Mouse (Mus musculus) forebrain, embryonic 13.5 days (tissue): ENCODE measurements around the gene Rab3gap2. TPM values are rescaled to one million over a fixed set of nuclear protein-coding genes. Genes with fewer than 3 reads are reported as not detected.

Experiments
- ATAC-seq: fragments of 200-750 bp; cut with Nextera tagmentation; 2 replicates; pipeline ENCODE4 v1.8.0; 2017
- H3K27ac ChIP-seq: fragments of 300-500 bp; sonication (generic); 2 replicates; pipeline ENCODE4 v1.5.1; 2015; ENCODE audit warnings: inconsistent platforms, mild to moderate bottlenecking, moderate library complexity
- H3K27me3 ChIP-seq: fragments of 300-500 bp; sonication (generic); 2 replicates; pipeline ENCODE4 v1.6.1; 2015; ENCODE audit warnings: mild to moderate bottlenecking, inconsistent platforms
- H3K36me3 ChIP-seq: fragments of 300-500 bp; sonication (generic); 2 replicates; pipeline ENCODE4 v1.6.1; 2015; ENCODE audit warnings: mild to moderate bottlenecking, inconsistent platforms; ENCODE audit not compliant: poor library complexity, severe bottlenecking
- H3K4me1 ChIP-seq: fragments of 300-500 bp; sonication (generic); 2 replicates; pipeline ENCODE4 v1.6.1; 2015; ENCODE audit warnings: inconsistent platforms
- H3K4me2 ChIP-seq: fragments of 300-500 bp; sonication (generic); 2 replicates; pipeline ENCODE4 v1.6.1; 2015; ENCODE audit warnings: inconsistent platforms, mild to moderate bottlenecking, moderate library complexity
- H3K4me3 ChIP-seq: fragments of 300-500 bp; sonication (generic); 2 replicates; pipeline ENCODE4 v1.5.1; 2015; ENCODE audit warnings: mild to moderate bottlenecking, inconsistent platforms
- H3K9ac ChIP-seq: fragments of 300-500 bp; sonication (generic); 2 replicates; pipeline ENCODE4 v1.6.1; 2015; ENCODE audit warnings: mild to moderate bottlenecking, inconsistent platforms
- H3K9me3 ChIP-seq: fragments of 300-500 bp; sonication (generic); replicated peaks from 2 replicates; pipeline ENCODE4 v1.6.1; 2016; ENCODE audit warnings: inconsistent platforms
- WGBS: fragments of 180-500 bp; shearing (Covaris S2); methylation state at CpG from one replicate; pipeline ENCODE4 v1.1.7; 2015; 5-methylcytosine and 5-hydroxymethylcytosine counted together
- polyA plus RNA-seq: library from polyadenylated mRNA; unstranded; fragments of >200 nt; fragmentation: Nextera tagmentation; extraction: Ambion mirVana; gene quantifications from 2 replicates; pipeline ENCODE4 v1.2.1, GENCODE M21; 2015

Rab3gap2 gene
- polyA plus RNA-seq, 1 experiment from 2014 or later: 19.3 TPM

DNA sequence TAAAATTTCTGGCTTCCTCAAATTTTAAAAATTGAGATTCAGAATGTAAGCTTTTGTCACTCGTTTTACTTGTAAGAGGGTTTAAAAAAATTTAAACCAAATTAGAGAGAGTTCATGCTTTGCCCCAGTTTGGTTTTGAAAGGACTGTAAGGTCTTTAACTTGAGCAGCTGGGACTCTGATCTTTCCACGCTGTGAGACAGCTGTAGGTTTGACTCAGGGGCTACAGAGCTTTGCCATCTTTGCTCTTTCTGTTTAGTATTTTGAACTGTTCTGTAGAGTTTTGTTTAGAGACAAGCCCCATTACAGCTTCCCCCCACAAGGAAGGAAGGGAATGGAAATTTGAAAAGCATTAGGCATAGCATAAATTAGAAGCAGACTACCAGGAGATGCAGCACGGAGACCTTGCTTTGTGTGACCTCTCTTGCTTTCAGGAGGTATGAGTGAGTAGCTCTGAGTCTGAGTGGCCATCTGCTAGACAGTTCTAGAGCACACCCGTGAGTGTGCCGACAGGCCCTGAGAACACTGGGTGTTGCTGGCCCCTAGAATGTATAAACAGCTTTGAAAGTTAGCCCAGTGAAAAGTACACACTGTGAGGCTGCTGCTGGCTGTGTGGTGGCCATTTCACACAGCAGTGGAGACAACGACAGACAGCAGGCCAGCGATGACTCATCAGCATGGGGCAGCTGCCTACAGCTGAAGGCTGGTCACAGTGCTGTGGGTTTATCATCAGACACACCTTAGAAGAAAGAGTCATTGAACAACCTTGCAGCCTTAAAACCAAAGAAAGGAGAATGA is 25.7 kb downstream of the Rab3gap2 start:
- peaks cover 21% of the 10 kb centered on the region for H3K36me3 ChIP-seq
- no peak for ATAC-seq
- no peak overlapping the region for H3K9ac ChIP-seq
- H3K27me3 ChIP-seq: no peaks in the 10 kb centered on the region
- 73% methylated on average over 7 of the region's 7 CpGs for WGBS
- H3K4me2 ChIP-seq: no peak overlapping the region
- no peaks in the 10 kb centered on the region for H3K9me3 ChIP-seq
- H3K27ac ChIP-seq: no peak overlapping the region
- no peaks in the 10 kb centered on the region for H3K4me1 ChIP-seq
- no peak overlapping the region for H3K4me3 ChIP-seq

DNA sequence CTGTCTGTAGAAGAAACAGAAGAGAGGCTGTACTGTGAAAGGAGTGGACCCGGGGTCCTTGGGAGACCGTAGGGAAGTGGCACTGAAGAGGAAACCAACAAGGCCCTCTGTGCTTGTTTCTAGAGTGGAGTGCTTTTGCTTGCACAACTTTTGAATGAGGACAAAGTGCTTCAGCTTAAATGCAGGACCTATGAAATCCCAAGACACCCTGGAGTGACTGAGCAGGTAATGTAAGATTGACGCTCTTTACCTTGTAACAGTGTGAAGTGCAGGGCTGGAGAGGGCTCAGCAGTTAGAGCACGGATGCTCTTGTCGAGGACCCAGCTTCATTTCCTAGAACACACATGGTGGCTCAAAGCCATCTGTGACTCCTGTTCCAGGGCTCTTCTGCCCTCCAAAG is 31.9 kb downstream of the Rab3gap2 start:
- H3K27me3 ChIP-seq: no peaks in the 10 kb centered on the region
- no peak overlapping the region for H3K27ac ChIP-seq
- no peak overlapping the region for H3K9ac ChIP-seq
- H3K4me3 ChIP-seq: no peak overlapping the region
- H3K4me1 ChIP-seq: no peaks in the 10 kb centered on the region
- peaks cover 45% of the 10 kb centered on the region for H3K36me3 ChIP-seq
- ATAC-seq: no peak
- 93% methylated on average over 5 of the region's 5 CpGs for WGBS
- no peaks in the 10 kb centered on the region for H3K9me3 ChIP-seq
- no peak overlapping the region for H3K4me2 ChIP-seq

DNA sequence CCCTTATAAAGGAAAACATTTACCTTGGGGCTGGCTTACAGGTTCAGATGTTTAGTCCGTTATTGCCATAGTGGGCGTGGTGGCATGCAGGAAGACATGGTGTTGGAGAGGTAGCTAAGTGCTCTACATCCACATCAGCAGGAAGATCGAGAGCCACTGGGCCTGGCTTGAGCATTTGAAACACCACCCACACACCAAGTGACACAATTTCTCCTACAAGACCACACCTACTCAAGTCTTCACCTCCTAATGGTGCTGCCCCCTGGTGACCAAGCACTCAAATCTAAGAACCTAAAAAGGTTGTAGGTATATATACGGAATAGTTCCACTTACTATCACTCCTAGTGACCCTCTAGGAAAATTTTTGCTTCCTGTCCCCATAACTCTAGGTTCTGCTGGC is 32.6 kb downstream of the Rab3gap2 start:
- H3K4me3 ChIP-seq: no peak overlapping the region
- no peak overlapping the region for H3K27ac ChIP-seq
- no peaks in the 10 kb centered on the region for H3K9me3 ChIP-seq
- H3K27me3 ChIP-seq: no peaks in the 10 kb centered on the region
- H3K4me2 ChIP-seq: no peak overlapping the region
- ATAC-seq: no peak
- 89% methylated on average over 4 of the region's 4 CpGs for WGBS
- H3K36me3 ChIP-seq: peaks cover 51% of the 10 kb centered on the region
- H3K4me1 ChIP-seq: no peaks in the 10 kb centered on the region
- H3K9ac ChIP-seq: no peak overlapping the region

DNA sequence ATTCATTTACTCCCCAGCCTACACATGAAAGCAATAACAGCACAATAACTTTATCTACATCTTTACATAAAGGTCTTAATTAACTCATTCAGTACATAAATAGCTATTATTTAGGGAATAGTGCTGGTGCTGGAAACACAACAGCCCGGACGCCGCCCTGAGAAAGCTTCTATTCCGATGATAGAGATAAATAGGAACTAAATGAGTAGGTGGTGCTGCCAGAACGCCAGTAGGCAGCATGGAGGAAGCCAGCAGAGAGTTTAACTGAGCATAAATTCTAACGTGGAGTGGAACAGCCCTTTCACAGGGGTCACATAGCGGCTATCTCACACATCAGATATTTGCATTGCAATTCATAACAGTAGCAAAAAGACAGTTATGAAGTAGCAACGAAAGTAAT is 39.1 kb downstream of the Rab3gap2 start:
- Histone ChIP-seq H3K27me3 (no peaks in the 10 kb centered on the region), H3K27ac (no peak overlapping the region), H3K4me2 (no peak overlapping the region), H3K36me3 (peaks cover 73% of the 10 kb centered on the region), H3K9me3 (no peaks in the 10 kb centered on the region), H3K4me1 (0 out of 2 replicates have a peak, but pooled peaks cover 8% of the 10 kb centered on the region), H3K4me3 (no peak overlapping the region), H3K9ac (no peak overlapping the region)
- 51% methylated on average over 8 of the region's 8 CpGs for WGBS
- ATAC-seq: no peak

DNA sequence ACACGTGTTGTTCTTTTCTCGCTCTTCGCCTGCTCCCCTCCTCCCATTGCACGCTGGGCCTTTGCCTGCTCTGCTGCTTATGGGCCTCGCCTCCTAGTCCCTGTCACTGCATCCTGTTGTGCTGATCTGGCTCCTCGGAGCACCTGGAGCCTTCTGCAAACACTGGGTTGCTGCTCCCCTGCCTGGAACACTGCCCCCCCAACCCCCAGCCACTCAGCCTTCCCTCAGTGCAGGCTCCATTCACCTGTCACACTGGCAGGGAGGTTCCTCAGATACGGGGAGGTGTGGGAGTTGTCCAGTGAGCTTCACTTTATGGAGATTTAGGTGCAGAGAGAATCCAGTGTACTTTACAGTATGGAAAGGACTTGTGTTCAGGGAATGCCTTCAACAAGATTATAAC is 41.5 kb downstream of the Rab3gap2 start:
- Histone ChIP-seq H3K9ac (no peak overlapping the region), H3K27ac (no peak overlapping the region), H3K4me1 (0 out of 2 replicates have a peak, but pooled peaks cover 8% of the 10 kb centered on the region), H3K4me3 (no peak overlapping the region), H3K9me3 (no peaks in the 10 kb centered on the region), H3K27me3 (no peaks in the 10 kb centered on the region), H3K4me2 (no peak overlapping the region), H3K36me3 (peaks cover 79% of the 10 kb centered on the region)
- no peak for ATAC-seq
- WGBS: 79% methylated on average over 7 of the region's 7 CpGs

DNA sequence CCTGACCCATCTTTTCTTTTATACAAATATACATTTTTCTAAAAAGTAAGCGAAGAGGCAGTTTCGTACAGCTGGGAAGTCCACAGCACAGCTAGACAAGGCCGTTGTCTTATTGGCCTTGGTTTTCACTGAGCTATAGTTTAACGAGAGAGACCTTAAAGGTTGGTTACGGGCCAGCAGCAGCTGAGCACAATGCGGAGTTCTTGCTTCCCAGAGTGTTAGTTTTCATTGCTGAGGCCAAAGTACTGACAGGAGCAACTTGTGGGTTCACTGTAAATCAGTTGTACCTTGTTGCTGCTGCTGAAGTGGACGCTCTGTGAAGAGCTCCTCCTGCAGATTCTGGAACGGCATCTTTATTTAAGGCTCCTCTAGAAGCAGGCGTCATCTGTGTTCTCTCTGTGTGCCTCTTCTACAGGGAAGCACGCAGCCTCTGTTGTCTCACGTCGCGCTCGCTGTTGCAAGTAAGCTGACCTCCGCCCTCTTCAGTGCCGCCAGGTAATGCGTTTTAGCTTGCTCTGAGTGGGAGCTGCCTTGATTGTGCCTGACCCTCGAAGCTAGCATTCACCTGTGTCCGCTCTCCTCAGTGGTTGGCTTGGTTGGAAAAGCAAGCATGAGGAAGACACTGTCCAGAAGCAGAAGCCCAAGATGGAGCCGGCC is 43.6 kb downstream of the Rab3gap2 start:
- peaks cover 80% of the 10 kb centered on the region for H3K36me3 ChIP-seq
- 90% methylated on average over 20 of the region's 20 CpGs for WGBS
- no peak overlapping the region for H3K9ac ChIP-seq

DNA sequence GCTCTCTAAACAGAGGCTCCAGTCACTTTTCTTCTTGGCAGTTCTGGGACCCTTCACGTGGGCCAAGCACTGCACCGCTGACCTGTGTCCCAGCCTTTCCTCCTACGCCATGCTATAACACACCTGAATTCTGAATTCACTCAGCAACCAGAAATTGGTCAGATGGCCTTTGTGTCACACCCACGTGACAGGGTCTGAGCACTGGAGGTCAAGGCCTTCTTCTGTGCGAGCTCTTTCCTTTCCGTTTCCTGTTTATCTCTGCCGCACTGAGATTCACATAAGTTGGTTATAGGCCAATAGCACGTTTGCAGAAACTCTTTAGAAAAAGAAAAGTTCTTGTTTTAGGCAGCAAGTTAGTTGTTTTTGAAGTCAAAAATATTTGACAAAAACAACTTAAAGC is 44.8 kb downstream of the Rab3gap2 start:
- Histone ChIP-seq H3K4me1 (peaks cover 22% of the 10 kb centered on the region), H3K4me2 (no peak overlapping the region), H3K9me3 (no peaks in the 10 kb centered on the region), H3K27ac (no peak overlapping the region), H3K9ac (no peak overlapping the region), H3K4me3 (no peak overlapping the region), H3K36me3 (peaks cover 78% of the 10 kb centered on the region), H3K27me3 (no peaks in the 10 kb centered on the region)
- WGBS: 92% methylated on average over 8 of the region's 8 CpGs
- no peak for ATAC-seq

More for the DNA sequence above, 43.6 kb downstream of the Rab3gap2 start:
- Histone ChIP-seq H3K4me3 (no peak overlapping the region), H3K27ac (no peak overlapping the region), H3K4me2 (no peak overlapping the region), H3K4me1 (peaks cover 20% of the 10 kb centered on the region), H3K9me3 (no peaks in the 10 kb centered on the region), H3K27me3 (no peaks in the 10 kb centered on the region)
- ATAC-seq: no peak

DNA sequence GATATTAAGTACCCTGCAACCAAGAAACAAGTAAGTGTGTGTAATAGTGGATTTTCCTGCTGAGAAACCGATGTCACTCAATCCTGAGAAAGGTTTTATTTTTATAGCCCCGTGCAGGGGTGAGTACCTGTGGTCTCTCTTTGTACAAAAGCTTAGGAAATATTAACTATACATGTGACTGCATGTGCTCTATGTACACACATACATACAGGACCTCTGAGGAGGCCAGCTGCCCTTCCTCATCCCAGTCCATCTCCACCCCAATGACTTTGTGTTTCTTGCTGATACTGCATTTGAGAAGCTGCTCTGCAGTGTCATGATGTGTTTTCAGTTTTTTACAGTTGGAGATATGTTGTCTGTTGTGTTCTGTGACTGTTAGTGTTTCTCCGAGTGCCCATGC is 48.4 kb downstream of the Rab3gap2 start:
- H3K4me3 ChIP-seq: no peak overlapping the region
- H3K4me1 ChIP-seq: peaks cover 22% of the 10 kb centered on the region
- no peak for ATAC-seq
- H3K36me3 ChIP-seq: peaks cover 77% of the 10 kb centered on the region
- 87% methylated on average over 3 of the region's 3 CpGs for WGBS
- H3K27ac ChIP-seq: peak overlapping the region; percentile 31; the same call in 1 of the 2 replicates
- no peak overlapping the region for H3K4me2 ChIP-seq
- H3K9me3 ChIP-seq: no peaks in the 10 kb centered on the region
- no peak overlapping the region for H3K9ac ChIP-seq
- no peaks in the 10 kb centered on the region for H3K27me3 ChIP-seq

DNA sequence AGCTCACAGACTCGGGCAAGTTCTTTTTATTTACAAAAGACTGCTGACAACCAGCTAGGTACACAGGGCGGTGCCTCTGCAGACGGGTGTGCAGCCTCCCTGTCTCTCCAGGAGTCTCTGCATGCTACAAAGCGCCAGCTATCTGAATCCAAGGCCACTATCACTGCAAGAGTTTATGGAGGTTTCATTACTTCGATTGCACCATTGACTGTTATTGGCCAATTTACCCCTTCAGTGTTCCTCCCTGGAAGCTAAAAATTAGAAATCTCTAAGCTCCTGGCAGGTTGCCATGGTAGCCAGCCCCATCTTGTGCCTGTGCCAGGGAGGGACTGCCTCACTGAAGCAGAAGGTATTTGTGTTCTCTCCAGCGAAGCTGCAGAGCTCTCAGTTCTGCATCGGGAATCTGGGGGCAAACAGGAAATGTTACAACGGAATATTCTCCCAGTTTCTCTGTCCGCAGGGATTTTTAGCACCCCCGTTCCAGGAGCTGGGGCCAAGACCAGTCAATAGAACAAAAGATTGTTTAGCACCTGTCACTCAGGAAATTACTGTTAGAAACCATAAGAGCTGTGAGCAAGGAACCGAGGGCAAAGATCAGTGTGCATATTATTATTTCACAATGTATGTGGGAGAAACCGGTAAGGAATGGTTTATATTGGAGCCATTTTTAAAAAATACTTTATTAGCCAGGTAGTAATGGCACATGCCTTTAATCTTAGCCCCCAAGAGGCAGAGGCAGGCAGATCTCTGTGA is 49.4 kb downstream of the Rab3gap2 start:
- H3K9me3 ChIP-seq: no peaks in the 10 kb centered on the region
- 0 out of 2 replicates have a peak overlapping the region, but pooled peaks have one; percentile 8 for H3K9ac ChIP-seq
- 54% methylated on average over 12 of the region's 12 CpGs for WGBS
- H3K36me3 ChIP-seq: peaks cover 68% of the 10 kb centered on the region
- H3K27me3 ChIP-seq: no peaks in the 10 kb centered on the region
- peak overlapping the region; percentile 31; the same call in 1 of the 2 replicates for H3K27ac ChIP-seq
- no peak overlapping the region for H3K4me3 ChIP-seq
- H3K4me2 ChIP-seq: peak overlapping the region; percentile 14; the same call in 1 of the 2 replicates
- ATAC-seq: peak; percentile 73
- peaks cover 22% of the 10 kb centered on the region for H3K4me1 ChIP-seq

DNA sequence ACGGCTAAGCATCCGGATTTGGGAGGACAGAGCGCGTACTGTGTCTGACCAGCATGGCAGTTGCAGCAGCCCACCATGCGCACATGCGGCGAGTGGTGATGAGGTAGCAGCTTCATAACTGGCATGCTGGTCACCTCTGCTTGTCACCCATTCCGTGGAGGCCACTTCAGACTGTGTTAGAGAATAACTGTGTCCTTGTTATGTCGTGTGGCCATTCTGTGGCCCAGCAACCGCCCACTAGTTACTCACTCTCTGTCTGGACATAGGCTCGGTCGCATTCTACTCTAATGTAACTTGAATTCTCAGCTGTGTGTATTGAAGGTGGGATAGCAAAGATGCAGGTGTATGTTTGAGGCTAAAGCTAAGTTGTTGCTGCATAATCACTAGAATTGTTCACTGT is 51.4 kb downstream of the Rab3gap2 start:
- H3K27ac ChIP-seq: no peak overlapping the region
- H3K4me1 ChIP-seq: peaks cover 22% of the 10 kb centered on the region
- H3K4me3 ChIP-seq: no peak overlapping the region
- no peaks in the 10 kb centered on the region for H3K27me3 ChIP-seq
- H3K4me2 ChIP-seq: no peak overlapping the region
- no peak overlapping the region for H3K9ac ChIP-seq
- peaks cover 61% of the 10 kb centered on the region for H3K36me3 ChIP-seq
- no peaks in the 10 kb centered on the region for H3K9me3 ChIP-seq
- ATAC-seq: no peak
- 96% methylated on average over 12 of the region's 12 CpGs for WGBS

DNA sequence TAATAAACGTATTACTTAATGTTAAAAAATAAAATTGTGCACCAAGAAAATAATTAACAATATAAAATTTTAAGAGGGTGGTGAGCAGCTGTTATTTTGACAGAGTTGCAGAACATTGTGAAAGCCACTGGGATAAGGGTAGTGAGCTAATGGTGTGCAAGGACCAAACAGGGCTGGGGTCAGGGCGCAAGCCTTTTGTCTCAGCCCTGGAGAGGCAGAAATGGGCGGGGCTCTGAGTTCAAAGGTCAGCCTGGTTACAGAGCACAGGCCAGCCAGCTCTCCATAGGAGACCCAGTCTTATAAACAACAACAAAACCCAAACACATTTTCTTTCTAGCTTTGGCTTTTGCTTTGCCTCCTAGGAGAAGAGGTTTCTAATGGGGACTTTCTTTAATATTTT is 52.8 kb downstream of the Rab3gap2 start:
- Histone ChIP-seq H3K4me2 (no peak overlapping the region), H3K36me3 (peaks cover 62% of the 10 kb centered on the region), H3K4me3 (no peak overlapping the region), H3K9ac (no peak overlapping the region), H3K27me3 (no peaks in the 10 kb centered on the region), H3K27ac (no peak overlapping the region), H3K9me3 (no peaks in the 10 kb centered on the region), H3K4me1 (peaks cover 18% of the 10 kb centered on the region)
- no peak for ATAC-seq
- 33% methylated on average over 3 of the region's 3 CpGs for WGBS

DNA sequence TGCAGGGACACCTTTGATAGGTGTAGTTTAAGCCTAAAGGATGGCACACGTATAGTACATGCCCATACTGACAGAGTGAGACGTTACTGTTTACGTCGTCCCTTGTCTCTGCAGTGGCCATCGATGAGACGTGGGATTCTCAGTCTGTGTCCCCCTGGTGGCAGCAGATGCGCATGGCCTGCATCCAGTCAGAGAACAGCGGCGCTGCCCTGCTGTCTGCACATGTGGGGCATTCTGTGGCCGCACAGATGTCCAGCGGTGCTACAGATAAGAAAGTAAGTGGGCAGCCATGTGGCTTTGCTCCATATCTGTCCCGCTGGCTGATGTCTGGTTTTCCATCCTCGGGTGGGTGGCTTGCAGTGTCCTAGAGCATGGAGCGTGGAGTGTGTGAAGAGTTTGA is 58.6 kb downstream of the Rab3gap2 start:
- peaks cover 81% of the 10 kb centered on the region for H3K36me3 ChIP-seq
- no peak overlapping the region for H3K4me2 ChIP-seq
- no peak overlapping the region for H3K27ac ChIP-seq
- WGBS: 58% methylated on average over 14 of the region's 14 CpGs
- H3K9me3 ChIP-seq: no peaks in the 10 kb centered on the region
- ATAC-seq: peak; percentile 55; the same call in 1 of the 2 replicates
- H3K4me3 ChIP-seq: no peak overlapping the region
- no peaks in the 10 kb centered on the region for H3K27me3 ChIP-seq
- H3K9ac ChIP-seq: no peak overlapping the region
- no peaks in the 10 kb centered on the region for H3K4me1 ChIP-seq
